Mouse (Mus musculus): Measurements from ENCODE around the gene Serbp1. TPM values are rescaled to one million over a fixed set of nuclear protein-coding genes. Genes with fewer than 3 reads are reported as not detected.
A peak's percentile ranks its signal among the peaks of the same experiment; 100 is the strongest.

Serbp1 gene
- polyA plus RNA-seq, 1 experiment from 2014 or later: 755 TPM

- Histone ChIP-seq H3K27ac (ENCODE audit: low read depth, low read length) (no peak overlapping the region), H3K9ac (ENCODE audit: low read depth, low read length) (no peak overlapping the region), H3K4me1 (replicated peaks; ENCODE audit: control insufficient read depth, insufficient read depth, low read length) (0 out of 2 replicates have a peak, but pooled peaks cover 4% of the 10 kb centered on the region), H3K36me3 (ENCODE audit: control insufficient read depth, insufficient read depth, low read length) (no peaks in the 10 kb centered on the region), H3K4me2 (no peak overlapping the region), H3K4me3 (ENCODE audit: low read depth, low read length) (no peak overlapping the region), H3K27me3 (replicated peaks; ENCODE audit: control insufficient read depth, insufficient read depth, low read length) (peaks cover 4% of the 10 kb centered on the region), H3K9me3 (ENCODE audit: control insufficient read depth, low read length) (no peaks in the 10 kb centered on the region)
- WGBS: 67% methylated on average over 4 of the region's 4 CpGs
- DNase-seq (ENCODE audit: low spot score) (no peak), ATAC-seq (replicated peaks; ENCODE audit: low FRiP score) (no peak)
Observed at GRCm38 (mm10) chr6:67226286-67226685, 11.7 kb upstream of the Serbp1 start.

- Histone ChIP-seq H3K4me2 (peak overlapping the region; percentile 57), H3K4me1 (replicated peaks; ENCODE audit: control insufficient read depth, insufficient read depth, low read length) (0 out of 2 replicates have a peak, but pooled peaks cover 4% of the 10 kb centered on the region), H3K27me3 (replicated peaks; ENCODE audit: control insufficient read depth, insufficient read depth, low read length) (peaks cover 4% of the 10 kb centered on the region), H3K9ac (ENCODE audit: low read depth, low read length) (no peak overlapping the region), H3K9me3 (ENCODE audit: control insufficient read depth, low read length) (no peaks in the 10 kb centered on the region), H3K27ac (ENCODE audit: low read depth, low read length) (no peak overlapping the region), H3K4me3 (ENCODE audit: low read depth, low read length) (peak overlapping the region; percentile 5; the same call in 1 of the 2 replicates), H3K36me3 (ENCODE audit: control insufficient read depth, insufficient read depth, low read length) (no peaks in the 10 kb centered on the region)
- 15% methylated on average over 18 of the region's 18 CpGs for WGBS
- peak; percentile 40 for DNase-seq (ENCODE audit: low spot score)
- no peak; the same call in 1 of the 2 replicates for ATAC-seq (replicated peaks; ENCODE audit: low FRiP score)
Observed at GRCm38 (mm10) chr6:67228459-67229107, 9.4 kb upstream of the Serbp1 start.

DNA sequence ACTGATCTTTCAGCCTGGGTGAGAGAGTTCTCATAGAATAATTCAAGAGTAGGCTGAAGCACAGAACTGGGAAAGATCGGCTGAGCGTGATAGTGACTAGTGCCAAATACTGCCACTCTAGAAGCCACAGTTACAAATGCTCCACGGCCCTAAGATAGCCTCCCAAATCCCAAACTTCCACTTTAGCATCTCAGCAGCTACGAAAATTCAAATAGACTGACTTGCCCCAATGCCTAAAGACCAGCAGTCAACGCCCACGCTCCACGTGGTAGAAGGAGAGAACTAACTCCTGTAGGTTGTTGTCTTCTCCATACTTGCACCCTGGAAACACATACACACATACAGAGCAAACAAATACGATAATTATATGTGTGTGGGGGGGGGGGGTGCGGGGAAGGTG, 8.5 kb upstream of the Serbp1 start:
- Histone ChIP-seq H3K4me1 (replicated peaks; ENCODE audit: control insufficient read depth, insufficient read depth, low read length) (0 out of 2 replicates have a peak, but pooled peaks cover 4% of the 10 kb centered on the region), H3K27ac (ENCODE audit: low read depth, low read length) (no peak overlapping the region), H3K4me3 (ENCODE audit: low read depth, low read length) (no peak overlapping the region), H3K36me3 (ENCODE audit: control insufficient read depth, insufficient read depth, low read length) (no peaks in the 10 kb centered on the region), H3K4me2 (peak overlapping the region; percentile 57), H3K27me3 (replicated peaks; ENCODE audit: control insufficient read depth, insufficient read depth, low read length) (peaks cover 4% of the 10 kb centered on the region), H3K9me3 (ENCODE audit: control insufficient read depth, low read length) (no peaks in the 10 kb centered on the region), H3K9ac (ENCODE audit: low read depth, low read length) (no peak overlapping the region)
- no peak for DNase-seq (ENCODE audit: low spot score)
- ATAC-seq (replicated peaks; ENCODE audit: low FRiP score): no peak
- WGBS: 16% methylated on average over 9 of the region's 9 CpGs

GRCm38 (mm10) chr6:67229922-67230518, 8.0 kb upstream of the Serbp1 start:
- 0 out of 2 replicates have a peak, but pooled peaks cover 4% of the 10 kb centered on the region for H3K4me1 ChIP-seq (replicated peaks; ENCODE audit: control insufficient read depth, insufficient read depth, low read length)
- DNase-seq (ENCODE audit: low spot score) (no peak), ATAC-seq (replicated peaks; ENCODE audit: low FRiP score) (no peak)
- H3K36me3 ChIP-seq (ENCODE audit: control insufficient read depth, insufficient read depth, low read length): no peaks in the 10 kb centered on the region
- WGBS: 9% methylated on average over 11 of the region's 11 CpGs
- H3K27me3 ChIP-seq (replicated peaks; ENCODE audit: control insufficient read depth, insufficient read depth, low read length): peaks cover 4% of the 10 kb centered on the region
- H3K9me3 ChIP-seq (ENCODE audit: control insufficient read depth, low read length): no peaks in the 10 kb centered on the region
- no peak overlapping the region for H3K27ac ChIP-seq (ENCODE audit: low read depth, low read length)
- H3K4me2 ChIP-seq: no peak overlapping the region; the same call in 1 of the 2 replicates
- H3K9ac ChIP-seq (ENCODE audit: low read depth, low read length): no peak overlapping the region
- H3K4me3 ChIP-seq (ENCODE audit: low read depth, low read length): no peak overlapping the region

GRCm38 (mm10) chr6:67230950-67231349, 7.0 kb upstream of the Serbp1 start:
- DNase-seq (ENCODE audit: low spot score): no peak
- 0 out of 2 replicates have a peak, but pooled peaks cover 4% of the 10 kb centered on the region for H3K4me1 ChIP-seq (replicated peaks; ENCODE audit: control insufficient read depth, insufficient read depth, low read length)
- ATAC-seq (replicated peaks; ENCODE audit: low FRiP score): no peak
- no peak overlapping the region for H3K4me2 ChIP-seq
- H3K9ac ChIP-seq (ENCODE audit: low read depth, low read length): no peak overlapping the region
- no peaks in the 10 kb centered on the region for H3K36me3 ChIP-seq (ENCODE audit: control insufficient read depth, insufficient read depth, low read length)
- H3K27ac ChIP-seq (ENCODE audit: low read depth, low read length): no peak overlapping the region
- no peaks in the 10 kb centered on the region for H3K9me3 ChIP-seq (ENCODE audit: control insufficient read depth, low read length)
- no peak overlapping the region for H3K4me3 ChIP-seq (ENCODE audit: low read depth, low read length)
- H3K27me3 ChIP-seq (replicated peaks; ENCODE audit: control insufficient read depth, insufficient read depth, low read length): peaks cover 4% of the 10 kb centered on the region

DNA sequence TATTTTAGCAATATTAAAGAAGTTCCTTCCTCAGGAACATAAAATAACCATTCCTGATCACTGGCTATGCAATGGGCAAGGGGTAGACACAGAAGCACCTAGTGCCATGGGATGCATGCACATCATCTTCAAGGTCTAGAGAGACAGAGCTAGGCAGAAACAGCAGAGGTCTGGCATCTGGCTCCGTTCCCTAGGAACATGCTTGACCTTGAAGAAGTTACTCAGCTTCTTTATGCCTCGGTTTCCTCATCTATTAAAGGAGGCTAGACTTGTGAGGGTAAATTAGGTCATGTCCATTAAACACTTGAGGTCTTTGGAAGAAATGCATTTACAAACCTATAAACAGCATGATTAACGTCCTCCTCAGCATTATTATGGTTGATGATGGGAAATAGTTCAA, 2.3 kb upstream of the Serbp1 start:
- Histone ChIP-seq H3K27me3 (replicated peaks; ENCODE audit: control insufficient read depth, insufficient read depth, low read length) (no peaks in the 10 kb centered on the region), H3K4me1 (replicated peaks; ENCODE audit: control insufficient read depth, insufficient read depth, low read length) (no peaks in the 10 kb centered on the region), H3K9ac (ENCODE audit: low read depth, low read length) (no peak overlapping the region), H3K4me3 (ENCODE audit: low read depth, low read length) (no peak overlapping the region), H3K4me2 (no peak overlapping the region), H3K9me3 (ENCODE audit: control insufficient read depth, low read length) (no peaks in the 10 kb centered on the region), H3K36me3 (ENCODE audit: control insufficient read depth, insufficient read depth, low read length) (no peaks in the 10 kb centered on the region), H3K27ac (ENCODE audit: low read depth, low read length) (no peak overlapping the region)
- DNase-seq (ENCODE audit: low spot score) (no peak), ATAC-seq (replicated peaks; ENCODE audit: low FRiP score) (no peak)
- 80% methylated on average over 3 of the region's 3 CpGs for WGBS

- H3K4me2 ChIP-seq: no peak overlapping the region
Observed at GRCm38 (mm10) chr6:67236491-67237234, 1.3 kb upstream of the Serbp1 start.

DNA sequence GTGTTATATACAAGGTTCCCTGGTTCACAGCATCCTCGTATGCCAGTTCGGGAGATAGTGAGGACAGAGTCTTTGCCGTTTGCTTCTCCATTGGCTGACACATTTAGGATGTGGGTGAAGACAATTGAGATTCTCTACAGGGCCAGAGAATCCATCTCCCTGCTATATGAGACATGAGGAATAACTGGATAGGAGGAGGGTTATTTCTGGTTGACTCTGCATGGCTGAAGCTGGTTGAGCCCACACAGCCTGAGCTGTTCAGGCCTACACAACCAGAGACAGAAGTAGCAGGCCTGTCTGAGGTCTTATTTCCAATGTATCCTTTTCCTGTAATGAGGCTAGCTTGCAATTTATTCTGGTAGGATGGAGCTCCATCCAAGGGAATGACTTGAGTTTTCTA, 3.3 kb downstream of the Serbp1 start:
- no peak overlapping the region for H3K27ac ChIP-seq (ENCODE audit: low read depth, low read length)
- no peaks in the 10 kb centered on the region for H3K9me3 ChIP-seq (ENCODE audit: control insufficient read depth, low read length)
- H3K4me1 ChIP-seq (replicated peaks; ENCODE audit: control insufficient read depth, insufficient read depth, low read length): no peaks in the 10 kb centered on the region
- no peak for ATAC-seq (replicated peaks; ENCODE audit: low FRiP score)
- no peaks in the 10 kb centered on the region for H3K36me3 ChIP-seq (ENCODE audit: control insufficient read depth, insufficient read depth, low read length)
- H3K4me3 ChIP-seq (ENCODE audit: low read depth, low read length): no peak overlapping the region
- DNase-seq (ENCODE audit: low spot score): no peak
- no peak overlapping the region for H3K9ac ChIP-seq (ENCODE audit: low read depth, low read length)
- H3K27me3 ChIP-seq (replicated peaks; ENCODE audit: control insufficient read depth, insufficient read depth, low read length): no peaks in the 10 kb centered on the region
- 91% methylated on average over 3 of the region's 3 CpGs for WGBS
- H3K4me2 ChIP-seq: no peak overlapping the region

More at GRCm38 (mm10) chr6:67236491-67237234, 1.3 kb upstream of the Serbp1 start:
- 80% methylated on average over 7 of the region's 7 CpGs for WGBS
- Histone ChIP-seq H3K4me3 (ENCODE audit: low read depth, low read length) (no peak overlapping the region), H3K9ac (ENCODE audit: low read depth, low read length) (no peak overlapping the region), H3K4me1 (replicated peaks; ENCODE audit: control insufficient read depth, insufficient read depth, low read length) (no peaks in the 10 kb centered on the region), H3K27me3 (replicated peaks; ENCODE audit: control insufficient read depth, insufficient read depth, low read length) (no peaks in the 10 kb centered on the region), H3K9me3 (ENCODE audit: control insufficient read depth, low read length) (no peaks in the 10 kb centered on the region), H3K27ac (ENCODE audit: low read depth, low read length) (no peak overlapping the region), H3K36me3 (ENCODE audit: control insufficient read depth, insufficient read depth, low read length) (no peaks in the 10 kb centered on the region)
- ATAC-seq (replicated peaks; ENCODE audit: low FRiP score): no peak
- DNase-seq (ENCODE audit: low spot score): no peak
